Mouse (Mus musculus): ENCODE results near the gene Sugct. TPM values are rescaled to one million over a fixed set of nuclear protein-coding genes. Genes with fewer than 3 reads are reported as not detected.

Sugct gene
- polyA plus RNA-seq, 1 experiment from 2014 or later, result 2.3 TPM

- Histone ChIP-seq H3K9ac (no peak overlapping the region), H3K4me3 (no peak overlapping the region), H3K9me3 (replicated peaks) (no peaks in the 10 kb centered on the region), H3K4me1 (no peaks in the 10 kb centered on the region), H3K27me3 (no peaks in the 10 kb centered on the region), H3K36me3 (ENCODE audit: poor library complexity, severe bottlenecking) (no peaks in the 10 kb centered on the region), H3K4me2 (no peak overlapping the region), H3K27ac (no peak overlapping the region)
- ATAC-seq, result no peak
- 90% methylated on average over 2 of the region's 2 CpGs for WGBS
These were observed 698.9 kb downstream of the Sugct start for GRCm38 (mm10) chr13:16996464-16996863.

GRCm38 (mm10) chr13:16995321-16995720 lies 700.0 kb downstream of the Sugct start:
- Histone ChIP-seq H3K27me3 (no peaks in the 10 kb centered on the region), H3K27ac (no peak overlapping the region), H3K9ac (no peak overlapping the region), H3K9me3 (replicated peaks) (no peaks in the 10 kb centered on the region), H3K4me2 (no peak overlapping the region), H3K4me1 (no peaks in the 10 kb centered on the region), H3K4me3 (no peak overlapping the region), H3K36me3 (ENCODE audit: poor library complexity, severe bottlenecking) (no peaks in the 10 kb centered on the region)
- no peak for ATAC-seq
- WGBS, result 80% methylated on average over 3 of the region's 3 CpGs

GRCm38 (mm10) chr13:16977743-16978142 lies 717.6 kb downstream of the Sugct start:
- 51% methylated on average over 6 of the region's 6 CpGs for WGBS
- peak; percentile 69 for ATAC-seq

GRCm38 (mm10) chr13:16971277-16971676 lies 724.1 kb downstream of the Sugct start:
- WGBS, result 85% methylated on average over 2 of the region's 2 CpGs
- no peak for ATAC-seq
- Histone ChIP-seq H3K4me2 (no peak overlapping the region), H3K36me3 (ENCODE audit: poor library complexity, severe bottlenecking) (no peaks in the 10 kb centered on the region), H3K27me3 (no peaks in the 10 kb centered on the region), H3K9ac (no peak overlapping the region), H3K4me3 (no peak overlapping the region), H3K9me3 (replicated peaks) (no peaks in the 10 kb centered on the region), H3K4me1 (no peaks in the 10 kb centered on the region), H3K27ac (no peak overlapping the region)

More at GRCm38 (mm10) chr13:16977743-16978142, 717.6 kb downstream of the Sugct start:
- H3K4me3 ChIP-seq, result no peak overlapping the region
- no peak overlapping the region for H3K9ac ChIP-seq
- peaks cover 6% of the 10 kb centered on the region; the same call in 1 of the 2 replicates for H3K4me1 ChIP-seq
- no peak overlapping the region for H3K27ac ChIP-seq
- no peak overlapping the region for H3K4me2 ChIP-seq
- no peaks in the 10 kb centered on the region for H3K36me3 ChIP-seq (ENCODE audit: poor library complexity, severe bottlenecking)
- H3K9me3 ChIP-seq (replicated peaks), result no peaks in the 10 kb centered on the region
- no peaks in the 10 kb centered on the region for H3K27me3 ChIP-seq

GRCm38 (mm10) chr13:16968995-16969394 lies 726.4 kb downstream of the Sugct start:
- 83% methylated on average over 5 of the region's 5 CpGs for WGBS
- Histone ChIP-seq H3K9me3 (replicated peaks) (no peaks in the 10 kb centered on the region), H3K9ac (no peak overlapping the region), H3K36me3 (ENCODE audit: poor library complexity, severe bottlenecking) (no peaks in the 10 kb centered on the region), H3K27ac (no peak overlapping the region), H3K4me3 (no peak overlapping the region), H3K4me2 (no peak overlapping the region), H3K27me3 (no peaks in the 10 kb centered on the region), H3K4me1 (no peaks in the 10 kb centered on the region)
- ATAC-seq, result no peak

- WGBS, result 55% methylated on average over 4 of the region's 4 CpGs
- no peaks in the 10 kb centered on the region for H3K27me3 ChIP-seq
- no peaks in the 10 kb centered on the region for H3K36me3 ChIP-seq (ENCODE audit: poor library complexity, severe bottlenecking)
- H3K9me3 ChIP-seq (replicated peaks), result no peaks in the 10 kb centered on the region
- H3K4me1 ChIP-seq, result no peaks in the 10 kb centered on the region
- no peak overlapping the region for H3K9ac ChIP-seq
- H3K4me2 ChIP-seq, result no peak overlapping the region
- H3K4me3 ChIP-seq, result no peak overlapping the region
- H3K27ac ChIP-seq, result no peak overlapping the region
- peak; percentile 58; the same call in 1 of the 2 replicates for ATAC-seq
These were observed 730.4 kb downstream of the Sugct start for GRCm38 (mm10) chr13:16964823-16965475.

GRCm38 (mm10) chr13:16952045-16952444 lies 743.3 kb downstream of the Sugct start:
- no peak overlapping the region for H3K4me2 ChIP-seq
- H3K36me3 ChIP-seq (ENCODE audit: poor library complexity, severe bottlenecking), result no peaks in the 10 kb centered on the region
- H3K4me3 ChIP-seq, result no peak overlapping the region
- H3K4me1 ChIP-seq, result no peaks in the 10 kb centered on the region
- no peaks in the 10 kb centered on the region for H3K9me3 ChIP-seq (replicated peaks)
- H3K9ac ChIP-seq, result no peak overlapping the region
- 84% methylated on average over 4 of the region's 4 CpGs for WGBS
- no peaks in the 10 kb centered on the region for H3K27me3 ChIP-seq
- H3K27ac ChIP-seq, result no peak overlapping the region
- ATAC-seq, result no peak

GRCm38 (mm10) chr13:16939466-16939811 lies 755.9 kb downstream of the Sugct start:
- Histone ChIP-seq H3K27me3 (no peaks in the 10 kb centered on the region), H3K4me2 (no peak overlapping the region), H3K36me3 (ENCODE audit: poor library complexity, severe bottlenecking) (no peaks in the 10 kb centered on the region), H3K4me1 (no peaks in the 10 kb centered on the region), H3K9me3 (replicated peaks) (no peaks in the 10 kb centered on the region), H3K9ac (no peak overlapping the region), H3K4me3 (no peak overlapping the region), H3K27ac (no peak overlapping the region)
- 95% methylated on average over 5 of the region's 5 CpGs for WGBS
- no peak for ATAC-seq

- no peak overlapping the region for H3K27ac ChIP-seq
- no peak overlapping the region for H3K9ac ChIP-seq
- no peaks in the 10 kb centered on the region for H3K4me1 ChIP-seq
- H3K9me3 ChIP-seq (replicated peaks), result no peaks in the 10 kb centered on the region
- H3K4me2 ChIP-seq, result no peak overlapping the region
- 89% methylated on average over 12 of the region's 12 CpGs for WGBS
- no peaks in the 10 kb centered on the region for H3K27me3 ChIP-seq
- ATAC-seq, result no peak
- H3K36me3 ChIP-seq (ENCODE audit: poor library complexity, severe bottlenecking), result no peaks in the 10 kb centered on the region
- no peak overlapping the region for H3K4me3 ChIP-seq
These were observed 756.5 kb downstream of the Sugct start for GRCm38 (mm10) chr13:16938552-16939465.

GRCm38 (mm10) chr13:16937422-16938202 lies 757.7 kb downstream of the Sugct start:
- ATAC-seq, result no peak
- WGBS, result 81% methylated on average over 11 of the region's 11 CpGs

GRCm38 (mm10) chr13:16935029-16935428 lies 760.3 kb downstream of the Sugct start:
- Histone ChIP-seq H3K9me3 (replicated peaks) (no peaks in the 10 kb centered on the region), H3K4me3 (no peak overlapping the region), H3K9ac (no peak overlapping the region), H3K4me1 (no peaks in the 10 kb centered on the region), H3K27me3 (no peaks in the 10 kb centered on the region), H3K27ac (no peak overlapping the region), H3K36me3 (ENCODE audit: poor library complexity, severe bottlenecking) (no peaks in the 10 kb centered on the region), H3K4me2 (no peak overlapping the region)
- ATAC-seq, result no peak
- WGBS, result 86% methylated on average over 1 of the region's 1 CpGs

More at GRCm38 (mm10) chr13:16937422-16938202, 757.7 kb downstream of the Sugct start:
- no peaks in the 10 kb centered on the region for H3K4me1 ChIP-seq
- H3K27ac ChIP-seq, result no peak overlapping the region
- no peaks in the 10 kb centered on the region for H3K36me3 ChIP-seq (ENCODE audit: poor library complexity, severe bottlenecking)
- no peaks in the 10 kb centered on the region for H3K9me3 ChIP-seq (replicated peaks)
- no peak overlapping the region for H3K4me3 ChIP-seq
- no peak overlapping the region for H3K9ac ChIP-seq
- no peaks in the 10 kb centered on the region for H3K27me3 ChIP-seq
- no peak overlapping the region for H3K4me2 ChIP-seq

GRCm38 (mm10) chr13:16933600-16933999 lies 761.8 kb downstream of the Sugct start:
- Histone ChIP-seq H3K27me3 (no peaks in the 10 kb centered on the region), H3K4me3 (no peak overlapping the region), H3K9ac (no peak overlapping the region), H3K27ac (no peak overlapping the region), H3K4me2 (no peak overlapping the region), H3K9me3 (replicated peaks) (no peaks in the 10 kb centered on the region), H3K4me1 (no peaks in the 10 kb centered on the region), H3K36me3 (ENCODE audit: poor library complexity, severe bottlenecking) (no peaks in the 10 kb centered on the region)
- ATAC-seq, result no peak
- 83% methylated on average over 4 of the region's 4 CpGs for WGBS
